Mouse (Mus musculus) layer of hippocampus, adult 8-10 months (tissue): ENCODE measurements around the gene Ccdc148. TPM values are rescaled to one million over a fixed set of nuclear protein-coding genes. Genes with fewer than 3 reads are reported as not detected.

Experiments used
- DNase-seq, 2 experiments: peaks; one replicate each; pipeline ENCODE4 v3.0.0; 2022; ENCODE audit warnings: low spot score in 2 of 2
- total RNA-seq, 4 experiments: library from RNA; stranded (reverse); gene quantifications; 2 replicates each; pipeline ENCODE4 v1.2.4; 2022

The Ccdc148 gene
- total RNA-seq, 4 experiments from 2014 or later = 14.8 to 17.8 (median 16.1) TPM

DNA sequence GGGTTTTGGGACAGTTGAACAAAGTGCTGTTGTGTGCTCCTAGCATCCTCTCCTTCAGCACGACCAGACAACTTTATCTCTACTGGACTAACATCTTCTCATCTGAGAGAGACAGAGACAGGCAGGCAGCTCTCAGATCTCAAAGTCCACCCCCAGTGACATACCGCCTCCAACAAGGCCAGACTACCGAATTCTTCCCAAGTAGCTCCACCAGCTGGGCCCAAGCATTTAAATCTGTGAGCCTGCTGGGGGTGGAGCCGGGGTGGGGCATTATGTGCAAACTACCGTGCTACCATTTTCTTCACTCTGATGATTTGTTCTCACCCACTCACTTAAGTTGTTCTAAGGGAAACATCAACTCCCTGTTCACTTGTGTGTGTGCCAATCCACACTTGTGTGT is 19.0 kb upstream of the Ccdc148 start:
- no peak for DNase-seq

DNA sequence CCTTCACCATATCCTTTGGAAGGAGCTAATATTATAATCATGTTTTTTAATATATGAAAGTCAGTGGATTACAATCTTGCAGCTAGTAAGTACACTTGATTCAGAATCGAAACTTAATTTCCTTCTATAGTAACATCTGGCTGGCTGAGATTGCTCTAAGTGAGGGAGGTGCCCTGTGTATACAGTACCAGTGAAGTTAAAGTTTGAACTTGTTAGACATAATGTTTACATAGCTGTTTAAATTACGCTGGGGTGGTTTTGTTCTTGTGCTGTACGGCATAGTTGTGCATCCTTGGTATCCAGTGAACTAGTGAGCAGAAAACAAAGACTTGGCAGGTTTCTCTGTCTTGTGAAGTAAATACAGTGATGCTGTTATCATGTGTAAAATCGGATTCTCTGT is 18.5 kb upstream of the Ccdc148 start:
- no peak for DNase-seq

DNA sequence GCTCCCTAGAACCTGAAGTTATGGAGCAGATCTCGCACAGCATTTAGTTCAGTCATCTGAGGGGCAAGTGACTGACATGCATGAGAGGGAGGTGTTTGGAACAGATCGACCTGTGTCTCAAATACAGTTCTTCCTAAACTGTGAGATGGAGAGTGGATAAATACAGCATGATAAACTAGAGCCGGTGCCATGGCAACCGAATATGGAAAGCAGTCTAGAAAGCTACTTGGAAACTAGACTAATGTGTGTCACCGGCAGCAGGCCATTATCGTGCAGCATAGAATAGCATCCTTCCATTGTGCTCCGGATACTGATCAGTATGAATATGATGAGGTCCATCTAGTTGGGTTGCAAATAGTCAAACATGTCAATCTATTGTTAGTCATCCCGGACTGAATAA is 17.7 kb upstream of the Ccdc148 start:
- DNase-seq = peak; percentile 45 to 56

DNA sequence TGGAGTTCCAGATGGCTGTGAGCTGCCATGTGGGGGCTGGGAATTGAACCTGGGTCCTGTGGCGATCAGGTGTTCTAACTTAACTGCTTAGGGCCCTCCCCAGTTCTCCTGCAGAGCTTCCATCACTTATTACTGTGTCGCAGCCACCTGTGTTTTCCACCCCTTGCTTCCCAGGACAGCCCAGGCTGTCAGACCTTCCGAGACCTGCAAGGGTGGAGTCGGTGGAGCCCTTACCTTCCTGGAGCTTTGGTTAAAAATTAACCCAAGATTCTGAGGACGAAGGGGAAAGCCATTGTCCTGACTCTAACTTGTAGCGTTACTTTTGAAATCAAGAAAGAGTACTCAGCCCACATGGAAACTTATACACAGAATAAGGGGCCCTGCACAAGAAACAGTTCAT is 15.4 kb upstream of the Ccdc148 start:
- DNase-seq = no peak

DNA sequence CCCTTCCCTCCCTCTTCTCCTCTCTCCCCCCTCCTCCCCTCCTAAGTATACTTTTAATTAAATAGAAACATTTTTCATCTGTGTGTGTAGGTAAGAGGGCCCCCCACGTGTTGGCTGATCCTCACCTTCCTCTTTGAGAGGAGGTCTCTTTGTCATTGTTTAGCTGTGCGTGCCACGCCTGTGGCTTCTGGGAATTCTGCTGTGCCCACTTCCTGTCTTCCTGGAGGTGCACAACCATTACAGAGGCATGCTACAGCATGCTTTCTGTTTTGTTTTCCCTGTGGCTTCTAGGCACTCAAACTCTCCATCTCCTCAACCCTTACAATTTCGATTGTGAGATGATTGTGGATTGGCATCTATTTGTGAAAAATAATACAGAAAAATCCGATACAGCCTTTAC is 11.1 kb upstream of the Ccdc148 start:
- no peak for DNase-seq

DNA sequence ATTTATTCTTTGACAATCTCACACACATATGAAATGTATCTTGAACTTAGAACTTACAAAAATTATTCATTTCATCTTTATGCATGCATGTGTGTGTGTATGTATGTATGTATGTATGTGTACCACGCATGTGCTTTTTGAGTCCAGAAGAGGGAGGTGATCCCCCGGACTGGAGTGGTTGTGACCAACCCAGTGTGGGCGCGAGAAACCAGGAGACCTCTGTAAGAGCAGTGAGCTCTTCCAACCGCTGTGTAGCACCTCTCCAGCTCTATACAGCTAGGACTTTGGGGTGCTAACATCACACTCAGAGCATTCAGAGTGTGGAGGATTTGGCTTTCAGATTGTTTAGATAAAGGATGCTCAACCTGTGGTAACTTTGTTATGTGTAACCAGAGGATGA is 10.1 kb upstream of the Ccdc148 start:
- no peak for DNase-seq

DNA sequence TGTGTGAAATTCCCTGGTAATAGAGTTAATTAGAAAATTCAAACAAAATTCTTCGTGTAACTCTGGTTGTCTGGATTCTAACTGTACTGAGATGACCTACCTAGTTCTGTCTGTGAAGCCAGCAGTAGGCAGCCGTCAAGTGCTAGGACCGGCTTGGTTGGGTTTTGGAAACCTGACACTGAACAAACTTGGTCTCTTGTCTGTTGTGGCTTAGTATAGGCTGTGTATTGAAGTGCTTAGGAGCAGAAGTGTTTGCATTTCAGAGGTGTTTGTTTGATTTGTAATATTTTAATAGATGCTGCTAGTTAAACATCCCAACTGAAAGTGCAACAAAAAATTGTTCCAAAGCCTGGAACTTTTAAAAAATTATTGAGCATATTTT is 9.7 kb upstream of the Ccdc148 start:
- DNase-seq = no peak

DNA sequence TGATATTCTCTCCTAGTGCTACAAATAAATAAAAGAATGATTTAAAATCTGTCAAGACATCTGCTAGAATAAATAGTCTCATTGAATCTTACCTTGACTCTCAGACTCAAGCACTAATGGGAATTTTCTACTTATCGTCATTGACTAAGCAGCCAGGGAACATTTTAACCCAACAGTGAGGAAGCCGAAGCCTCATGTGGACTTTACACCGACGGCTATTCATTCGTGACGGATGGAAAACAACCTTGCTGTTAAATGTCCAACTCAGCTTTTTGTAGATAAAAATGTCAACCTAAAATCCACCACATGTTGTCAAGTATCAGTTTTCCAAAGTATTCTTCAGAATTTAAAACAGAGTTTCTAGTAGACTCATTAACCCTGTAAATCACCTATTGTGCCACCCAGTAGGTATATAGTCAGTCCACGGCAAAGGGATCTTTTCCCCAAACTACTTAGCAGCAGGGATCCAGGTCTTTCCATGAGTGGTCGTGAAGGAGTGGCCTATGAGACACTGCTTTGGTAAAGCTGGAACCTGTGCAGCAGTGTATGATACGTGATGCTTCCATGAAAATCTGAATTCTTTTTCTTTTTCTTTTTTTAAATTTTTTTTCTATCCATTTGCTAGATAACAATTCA is 9.2 kb upstream of the Ccdc148 start:
- DNase-seq = no peak

DNA sequence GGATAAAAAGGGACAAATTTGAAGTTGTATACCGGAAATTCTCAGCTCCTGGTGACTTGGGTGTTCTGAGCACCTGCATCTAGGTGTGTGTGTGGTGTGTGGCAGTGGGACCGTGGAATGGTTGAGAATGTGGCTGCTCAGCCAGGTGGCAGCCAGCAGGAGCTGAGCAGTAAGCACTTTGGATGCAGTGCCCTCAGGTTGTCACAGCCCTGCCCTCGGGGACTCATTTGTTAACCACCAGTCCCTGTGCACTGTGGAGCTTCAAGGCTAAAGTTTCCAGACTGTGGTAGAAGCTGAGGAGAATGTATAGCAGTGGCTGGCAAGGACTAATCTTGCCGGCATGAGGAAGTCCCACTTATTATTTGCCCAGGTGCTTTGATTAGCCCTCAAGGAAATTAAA is 7.3 kb upstream of the Ccdc148 start:
- DNase-seq = no peak

DNA sequence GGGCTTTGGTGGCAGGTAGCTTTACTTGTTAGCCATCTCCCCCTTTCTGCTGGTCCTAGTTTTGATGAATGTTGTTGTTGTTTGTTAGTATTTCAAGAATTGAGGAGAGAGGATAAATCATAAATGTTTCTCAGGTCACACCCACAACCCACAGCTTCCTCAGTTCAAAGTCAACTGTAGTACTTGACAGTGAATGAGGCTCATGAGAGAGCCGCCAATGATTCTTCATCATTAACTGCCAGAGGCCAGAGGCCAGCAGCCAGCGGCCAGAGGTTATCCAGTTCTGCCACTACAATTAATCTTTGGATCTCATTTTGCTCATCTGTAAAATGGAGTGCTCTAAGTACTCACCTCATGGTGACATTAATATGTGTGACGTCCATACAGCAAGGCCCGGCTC is 6.5 kb upstream of the Ccdc148 start:
- DNase-seq = no peak

DNA sequence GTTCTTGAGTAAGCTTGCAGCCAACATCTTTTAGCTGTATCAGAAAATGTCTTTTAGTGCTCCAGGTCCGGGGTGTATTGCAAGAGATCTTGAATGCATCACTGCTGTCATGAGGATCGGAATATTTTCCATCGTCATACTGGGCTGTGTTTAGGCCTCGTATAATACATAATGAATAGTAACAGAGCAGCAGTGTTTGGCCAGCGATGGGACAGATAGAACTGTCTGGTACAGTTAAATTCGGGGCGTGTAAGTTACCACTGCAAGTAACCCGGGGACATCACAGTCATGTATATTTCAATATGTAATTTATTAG is 1.8 kb upstream of the Ccdc148 start:
- no peak for DNase-seq

DNA sequence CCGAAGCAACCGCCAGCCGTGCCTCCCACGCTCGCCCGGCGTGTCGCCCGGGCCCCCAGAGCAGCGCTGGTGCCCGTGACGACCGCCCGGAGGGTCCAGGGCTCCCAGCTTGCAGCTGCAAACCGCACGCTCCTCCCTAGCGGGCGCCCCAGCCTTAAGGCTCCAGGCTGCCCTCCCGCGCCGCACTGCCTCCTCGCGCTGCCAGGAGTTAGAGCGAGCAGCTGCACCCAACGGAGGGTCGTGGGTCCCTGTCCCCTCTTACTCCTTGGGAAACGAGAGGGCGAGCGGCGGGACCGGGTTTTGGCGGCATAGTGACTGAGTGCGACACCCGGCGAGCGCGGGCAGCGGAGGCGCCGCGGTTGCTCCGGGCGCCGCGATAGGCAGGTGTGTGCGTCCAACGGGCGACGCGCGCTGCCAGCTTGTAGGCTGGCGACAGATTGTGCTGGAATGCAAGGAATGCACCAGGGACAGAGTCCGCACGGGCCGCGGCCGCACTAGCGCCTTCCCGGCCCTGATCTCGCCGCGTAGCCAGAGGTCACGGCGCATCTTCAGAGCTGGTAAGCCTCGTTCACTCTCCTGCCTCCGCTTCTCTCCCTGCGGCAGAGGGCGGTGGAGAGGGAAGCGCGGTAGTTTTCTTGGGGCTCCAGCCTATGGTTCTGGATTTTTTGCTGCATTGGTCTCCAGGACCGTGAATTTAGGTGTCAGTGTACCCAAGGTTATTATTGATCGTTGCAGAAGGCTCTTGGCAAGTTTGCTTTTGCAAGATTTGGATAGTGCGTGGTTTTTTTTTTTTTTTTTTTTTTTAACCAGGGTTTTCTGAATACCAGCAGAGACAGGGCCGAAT is 1.2 kb upstream of the Ccdc148 start:
- peak; percentile 59 to 72 for DNase-seq

DNA sequence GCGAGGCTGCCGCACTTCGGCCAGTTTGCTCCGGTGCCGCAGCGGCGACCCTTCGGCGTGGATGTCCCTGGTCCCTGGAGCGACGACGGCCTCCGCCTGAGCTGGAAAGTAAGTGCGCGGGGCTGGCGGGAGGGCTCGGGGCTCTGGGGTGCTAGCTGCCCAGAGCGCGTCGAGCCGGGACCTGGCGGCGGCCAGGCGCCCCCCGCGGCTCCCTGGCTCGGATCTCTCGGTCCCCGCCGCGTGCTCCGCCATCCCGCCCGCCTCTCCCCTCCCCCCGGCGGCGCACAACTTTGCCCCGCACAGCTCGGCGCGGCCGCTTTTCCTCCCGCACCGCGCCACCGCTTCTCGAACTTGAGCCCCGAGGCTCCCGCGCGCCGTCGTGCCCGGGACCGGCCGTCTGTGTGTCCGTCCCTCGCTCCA is 548 bp upstream of the Ccdc148 start:
- no peak for DNase-seq

DNA sequence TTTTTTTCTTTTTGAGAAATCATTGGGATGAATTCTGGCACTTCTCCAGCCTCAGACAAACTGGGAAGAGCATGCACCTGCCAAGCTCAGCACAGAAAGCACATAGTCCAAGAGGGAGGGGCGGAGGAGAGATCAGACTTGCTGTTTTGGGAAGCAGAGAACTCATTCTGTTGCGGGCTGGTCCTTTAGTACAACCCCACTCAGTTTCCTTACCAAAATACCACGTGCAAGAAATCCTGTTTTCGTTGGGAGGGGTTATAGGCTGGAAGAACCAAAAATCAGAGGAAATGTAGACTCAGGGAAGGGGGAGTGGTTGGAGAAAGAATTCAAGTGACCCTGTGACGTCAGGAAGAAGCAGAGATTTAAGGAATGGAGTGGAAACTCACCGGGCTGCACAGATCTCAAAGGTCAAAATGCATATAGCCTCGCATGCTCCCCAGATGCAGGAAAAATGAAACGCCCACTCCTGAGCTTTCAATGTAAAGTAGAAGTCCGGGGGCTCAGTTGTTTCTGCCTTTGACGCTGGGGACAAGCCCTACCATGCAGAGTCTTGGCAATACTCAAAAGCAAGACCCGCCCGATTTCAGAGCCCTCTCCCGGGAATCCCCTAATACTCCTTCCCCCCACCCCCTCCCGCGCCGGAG is 400 bp downstream of the Ccdc148 start:
- no peak for DNase-seq

DNA sequence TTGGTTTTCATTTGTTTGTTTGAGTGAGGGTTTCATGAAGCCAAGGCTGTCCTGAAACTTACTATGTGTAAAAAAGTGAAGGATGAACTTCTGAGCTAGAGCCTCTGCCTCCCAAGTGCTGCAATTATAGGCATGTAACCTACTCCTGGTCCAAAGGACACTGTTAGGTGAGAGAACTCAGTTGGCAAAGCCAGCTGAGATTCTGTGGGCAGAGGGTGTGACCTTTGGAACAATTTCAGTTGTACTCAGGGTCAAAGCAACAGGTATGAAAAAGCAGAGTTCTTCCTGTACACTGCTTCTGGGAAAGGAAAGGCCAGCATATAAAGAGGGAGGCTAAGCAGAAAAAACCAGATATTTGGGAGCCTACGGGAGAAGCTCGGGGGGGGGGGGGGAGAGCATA is 2.4 kb downstream of the Ccdc148 start:
- DNase-seq = no peak

DNA sequence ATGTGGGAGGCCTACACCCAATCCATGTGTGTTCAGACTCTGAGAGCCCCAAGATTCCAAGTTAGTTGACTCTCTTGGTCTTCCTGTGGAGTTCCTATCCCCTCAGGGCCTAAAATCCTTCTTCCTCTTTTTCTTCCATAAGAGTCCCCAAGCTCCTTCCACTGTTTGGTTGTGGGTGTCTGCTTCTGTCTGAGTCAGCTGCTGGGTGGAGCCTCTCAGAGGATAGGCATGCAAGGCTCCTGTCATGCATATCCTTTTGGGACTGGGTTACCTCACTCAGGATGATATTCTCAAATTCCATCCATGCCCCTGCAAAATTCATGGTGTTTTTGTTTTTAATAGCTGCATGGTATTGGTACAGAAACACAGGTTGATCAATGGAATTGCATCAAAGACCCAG is 5.1 kb downstream of the Ccdc148 start:
- no peak for DNase-seq

DNA sequence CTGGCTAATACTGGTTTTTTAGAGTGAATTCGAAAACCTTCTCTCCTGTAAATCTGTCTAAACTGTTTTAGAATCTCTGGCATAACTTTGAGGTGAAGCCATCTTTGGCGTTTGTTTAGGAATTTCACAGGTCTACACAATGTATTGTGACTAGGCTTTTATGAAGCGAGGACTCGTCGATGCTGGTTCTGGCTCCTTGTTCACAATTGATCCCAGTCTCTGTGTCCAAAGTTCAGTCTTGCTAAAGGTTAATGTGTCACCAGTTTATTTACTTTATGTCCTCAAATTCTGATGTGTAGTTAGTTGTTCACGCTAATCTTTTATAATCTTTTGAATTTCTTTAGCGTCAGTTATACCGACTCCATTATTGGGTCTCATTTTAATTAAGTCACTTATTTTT is 29.4 kb downstream of the Ccdc148 start:
- no peak for DNase-seq

DNA sequence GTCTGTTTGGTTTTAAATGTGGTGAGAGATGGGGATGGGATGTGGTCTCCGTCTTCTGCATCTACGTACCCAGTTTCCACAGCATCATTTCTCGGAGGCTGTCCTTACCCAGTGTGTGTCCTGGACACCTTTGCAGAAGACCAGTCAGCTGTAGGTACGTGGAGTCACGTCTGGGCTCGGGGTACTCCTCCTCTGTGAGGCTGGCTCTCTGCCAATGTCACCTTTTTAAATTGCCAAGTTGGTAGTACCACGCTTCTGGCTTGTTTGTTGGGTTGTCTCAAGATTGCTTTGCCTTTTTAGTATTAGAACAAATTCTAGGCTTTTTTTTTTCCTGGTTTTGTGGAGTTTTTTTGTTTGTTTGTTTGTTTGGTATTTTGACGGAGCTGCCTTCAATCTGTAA is 30.7 kb downstream of the Ccdc148 start:
- DNase-seq = no peak

DNA sequence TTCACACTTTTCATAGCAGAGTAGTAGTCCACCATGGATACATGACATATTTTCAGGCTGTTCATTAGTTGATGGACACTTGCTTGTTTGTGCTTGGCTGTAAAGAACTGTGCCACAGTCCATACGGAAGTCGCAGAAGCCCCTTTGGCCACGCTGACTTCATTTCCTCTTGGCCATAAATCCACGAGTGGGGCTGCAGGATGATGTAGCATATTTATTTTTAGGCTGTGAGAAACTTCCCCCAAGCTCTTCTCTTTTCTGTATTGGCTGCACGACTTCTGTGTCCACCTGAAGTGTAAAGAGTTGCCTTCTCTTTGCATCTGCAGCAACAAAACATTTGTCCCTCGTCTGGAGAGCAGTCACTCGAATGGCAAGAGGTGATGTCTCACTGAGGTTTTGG is 31.5 kb downstream of the Ccdc148 start:
- no peak for DNase-seq

DNA sequence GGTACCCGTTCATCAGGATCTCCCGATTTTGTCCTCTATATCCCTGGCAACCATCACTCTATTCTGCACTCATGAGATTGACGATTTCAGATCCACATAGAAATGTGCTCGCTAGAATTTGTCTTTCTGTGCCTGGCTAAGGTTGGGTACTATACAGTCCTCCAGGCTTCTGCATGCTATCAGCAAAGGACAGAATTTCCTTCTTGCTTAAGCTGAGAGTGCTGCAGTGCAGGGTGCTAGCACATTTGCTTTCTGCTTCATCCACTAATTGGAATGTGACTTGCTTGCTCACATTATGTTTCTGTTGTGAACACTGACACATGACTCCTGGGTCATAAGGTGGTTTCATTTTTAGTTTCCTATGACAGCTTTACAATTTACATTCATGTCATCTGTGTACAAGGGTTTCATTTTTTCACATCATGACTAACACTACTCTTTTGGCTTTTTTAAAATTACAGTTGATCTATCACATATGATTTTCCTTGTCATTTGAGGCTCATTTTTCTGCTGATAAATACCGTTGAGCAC is 104.8 kb downstream of the Ccdc148 start:
- no peak for DNase-seq

DNA sequence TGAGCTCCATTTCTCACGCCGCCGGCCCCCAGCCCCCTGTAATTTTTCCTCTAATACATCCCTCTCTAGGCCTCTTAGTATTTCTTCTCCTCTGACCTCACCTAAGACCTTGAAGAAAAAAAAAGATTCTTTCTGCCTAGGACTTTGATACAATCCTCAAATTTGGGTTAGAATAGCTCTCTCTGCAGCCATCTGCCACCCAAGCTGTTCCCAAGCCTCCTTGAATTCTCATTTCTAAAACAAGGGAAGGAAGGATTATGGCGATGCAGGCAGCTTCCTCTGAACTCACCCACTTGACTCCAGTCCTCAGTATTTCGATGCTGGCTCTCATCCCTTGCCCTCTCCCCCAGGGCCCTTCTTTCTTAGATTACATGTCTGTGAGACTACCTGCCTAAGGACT is 106.1 kb downstream of the Ccdc148 start:
- DNase-seq = peak; percentile 23 to 47

DNA sequence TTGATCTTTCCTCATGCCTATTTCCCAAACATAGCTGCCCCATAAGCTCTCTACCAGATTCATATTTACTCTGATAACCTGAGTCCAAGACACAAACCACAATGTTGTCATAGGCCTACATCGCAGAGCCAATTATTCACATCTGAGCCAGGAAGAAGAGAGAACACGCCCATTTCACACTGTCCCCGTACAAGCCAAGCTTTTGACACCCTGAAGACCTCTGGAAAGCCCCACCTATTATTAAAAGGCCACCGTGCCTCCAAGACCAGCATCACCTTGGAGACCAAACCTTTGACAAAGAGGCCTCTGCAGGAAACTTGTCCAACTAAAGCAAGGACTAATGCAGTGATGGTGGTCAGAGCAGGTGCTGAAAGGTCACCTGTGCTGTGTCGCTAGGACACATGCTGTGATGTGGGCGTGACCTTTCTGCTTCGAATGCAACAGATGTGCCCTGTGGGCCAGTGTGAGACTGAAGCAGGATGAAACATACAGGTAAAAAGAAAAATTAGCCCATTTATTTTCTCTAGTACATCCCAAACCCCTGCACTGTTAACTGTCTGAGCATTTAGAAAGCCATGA is 106.9 kb downstream of the Ccdc148 start:
- no peak for DNase-seq
